Mouse (Mus musculus) cerebellum, adult (tissue): ENCODE results near the gene Shroom1.
A peak's percentile ranks its signal among the peaks of the same experiment; 100 is the strongest.

ENCODE experiments used
- ATAC-seq: cut with Nextera tagmentation; 2 replicates; pipeline ENCODE4 v1.9.2; 2017; ENCODE audit warnings: mild to moderate bottlenecking, moderate library complexity, mixed read lengths; ENCODE audit not compliant: insufficient number of reproducible peaks, low FRiP score, low TSS enrichment

Shroom1 gene

DNA sequence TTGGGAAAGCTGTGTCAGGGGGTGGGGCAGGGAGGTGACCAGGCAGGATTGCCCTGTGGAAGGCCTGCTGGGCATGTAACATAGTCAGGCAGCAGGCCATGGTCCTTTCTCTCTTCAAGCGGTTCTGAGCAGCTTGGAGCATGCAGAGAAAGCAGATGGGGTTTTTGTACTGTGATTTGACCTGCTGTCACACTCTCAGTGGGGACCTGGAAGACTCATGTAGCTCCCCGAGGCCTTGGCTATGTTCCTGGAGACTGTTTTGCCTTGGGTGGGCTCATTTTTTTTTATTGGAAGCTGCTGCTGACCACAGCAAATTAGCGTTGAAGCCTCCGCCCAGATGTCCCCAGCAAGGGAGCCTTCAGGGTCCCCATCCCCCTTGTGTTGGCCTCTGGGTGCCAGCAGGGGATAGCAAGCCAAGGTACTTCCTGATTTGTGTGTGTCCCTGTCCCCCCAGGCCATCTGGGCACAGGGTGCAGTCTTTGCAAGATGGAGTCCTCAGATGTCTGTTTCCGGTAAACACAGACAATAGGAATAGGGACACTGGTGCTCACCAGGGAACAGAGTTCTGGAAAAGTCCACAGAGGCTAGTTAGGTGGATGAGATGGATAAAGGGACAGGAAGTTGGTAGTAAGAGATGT is 48.1 kb downstream of the Shroom1 start:
- peak; percentile 85 for ATAC-seq

DNA sequence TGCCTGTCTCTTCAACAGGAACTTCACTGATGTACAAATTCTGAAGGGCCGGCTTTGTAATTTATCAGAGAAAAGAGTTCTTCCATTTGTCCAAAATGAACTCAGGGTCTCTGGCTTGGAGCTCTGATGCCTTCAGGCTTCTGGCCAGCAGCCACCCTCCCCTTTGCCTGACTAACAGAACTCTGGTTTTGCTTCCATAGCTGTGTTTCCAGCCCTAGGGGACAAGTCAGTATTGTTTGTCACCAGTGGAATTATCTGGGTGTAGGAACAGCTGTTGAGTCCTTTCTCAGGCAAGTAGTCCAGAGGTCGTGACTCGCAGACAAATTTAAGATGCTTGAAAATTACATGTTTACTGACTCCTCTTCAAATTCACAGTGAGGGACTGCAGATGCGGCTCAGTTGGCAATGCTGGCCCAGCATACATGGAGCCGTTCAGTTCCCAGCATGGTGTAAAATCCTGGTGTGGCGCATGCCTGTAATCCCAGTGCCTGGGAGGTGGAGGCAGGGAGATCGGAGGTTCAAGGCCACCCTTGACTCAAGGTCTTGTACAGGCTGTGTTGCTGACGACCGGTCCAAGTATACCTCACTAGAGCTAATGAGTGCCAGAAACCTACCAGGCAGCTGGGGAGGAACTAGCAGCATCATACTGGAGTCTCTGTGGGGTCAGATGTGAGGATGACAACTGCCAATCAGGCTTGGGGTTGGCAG is 50.2 kb downstream of the Shroom1 start:
- no peak for ATAC-seq

DNA sequence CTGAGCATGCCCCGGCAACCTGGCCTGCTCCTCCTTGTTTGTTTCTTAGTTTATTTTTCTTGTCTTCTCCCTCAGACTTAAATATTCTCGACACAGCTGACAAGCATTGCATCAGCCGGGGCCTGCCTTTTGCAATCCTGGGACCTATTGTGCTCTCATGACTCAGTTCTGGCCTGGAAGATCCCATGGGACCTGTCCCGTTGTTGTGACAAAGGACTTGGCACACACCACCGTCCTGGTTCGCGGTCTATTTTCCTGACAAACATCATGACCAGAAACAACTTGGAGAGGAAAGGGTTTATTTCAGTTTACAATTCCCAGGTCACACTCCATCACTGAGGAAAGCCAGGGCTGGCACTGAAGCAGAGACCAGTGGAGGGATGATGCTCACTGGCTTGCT is 51.1 kb downstream of the Shroom1 start:
- ATAC-seq: no peak

DNA sequence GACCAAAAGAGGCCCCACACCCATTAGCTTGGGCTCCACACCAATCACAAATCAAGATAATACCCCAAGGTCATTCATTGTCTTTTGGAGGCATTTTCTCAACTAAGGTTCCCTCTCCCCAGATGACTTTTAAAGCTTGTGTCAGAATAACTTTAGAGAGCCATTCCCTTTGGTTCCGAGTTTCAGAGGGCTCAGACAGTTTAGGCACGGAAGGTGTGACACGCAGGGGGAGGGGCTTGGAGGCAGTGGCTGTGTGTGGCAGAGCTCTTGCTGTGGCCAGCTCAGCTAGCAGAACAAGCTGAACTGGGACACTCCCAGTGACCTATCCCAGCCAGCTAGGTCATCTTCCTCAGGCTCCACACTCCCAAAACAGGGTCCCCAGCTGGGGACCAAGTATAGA is 51.6 kb downstream of the Shroom1 start:
- no peak for ATAC-seq

DNA sequence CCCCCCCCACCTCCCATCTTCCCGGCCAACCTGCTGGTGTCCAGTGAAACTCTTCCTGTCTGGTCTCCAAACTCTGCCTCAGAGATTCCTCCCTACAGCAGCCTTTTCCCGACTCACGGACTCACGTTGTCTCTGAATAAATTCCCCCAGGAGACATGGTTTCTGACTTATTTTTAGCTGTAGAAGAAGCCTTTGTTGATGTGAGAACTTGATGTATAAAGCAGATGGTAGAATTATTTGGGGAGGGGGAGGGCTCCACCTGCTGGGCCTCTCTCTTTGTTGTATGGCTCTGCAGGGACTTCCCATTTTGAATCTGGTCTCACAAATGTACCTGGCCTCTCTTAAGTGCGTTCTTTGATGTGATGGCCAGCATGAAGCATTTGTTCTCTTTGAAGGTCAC is 53.3 kb downstream of the Shroom1 start:
- ATAC-seq: no peak

DNA sequence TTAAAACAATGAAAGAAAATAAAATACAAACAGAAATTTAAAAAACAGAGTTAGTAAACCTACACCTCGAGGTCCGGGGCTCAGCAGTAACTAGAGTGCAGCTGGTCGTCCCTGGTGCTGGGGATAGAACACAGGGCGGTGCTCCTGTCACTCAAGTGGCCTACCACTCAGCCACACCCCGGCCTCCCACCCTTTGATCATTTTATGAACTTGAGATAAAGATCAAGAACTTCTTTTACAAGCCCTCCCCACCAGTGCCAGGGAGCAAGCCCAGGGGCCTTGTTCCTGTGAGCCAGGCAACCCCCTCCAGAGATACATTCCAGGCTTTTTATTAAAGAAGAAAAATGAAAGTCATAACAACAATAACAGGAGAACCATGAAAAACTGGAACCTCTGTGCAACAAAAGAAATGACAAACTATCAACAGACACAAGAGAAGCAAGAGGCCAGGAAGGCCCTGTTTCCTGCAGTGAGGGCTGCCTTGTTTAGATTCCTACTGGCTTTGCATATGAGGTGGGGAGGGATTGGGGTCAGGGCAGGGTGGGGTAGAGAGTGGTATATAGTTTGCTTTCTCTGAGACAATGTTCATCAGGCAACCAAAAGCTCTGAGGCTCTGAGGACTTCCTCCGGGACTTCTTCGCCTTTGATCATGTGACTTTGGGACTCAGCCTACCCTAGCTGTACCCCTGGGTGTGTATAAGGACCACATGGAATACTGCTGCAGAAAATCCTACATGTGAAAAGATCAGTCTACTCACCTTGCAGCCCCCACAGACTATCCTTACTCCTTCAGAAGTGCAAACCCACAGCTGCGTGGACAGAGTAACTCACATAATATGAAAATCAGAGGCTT is 60.0 kb downstream of the Shroom1 start:
- ATAC-seq: no peak
